Mouse (Mus musculus) neural tube, embryonic 11.5 days (tissue): ENCODE measurements around the gene Hoxd3. TPM values are rescaled to one million over a fixed set of nuclear protein-coding genes. Genes with fewer than 3 reads are reported as not detected.

Experiments used
- ATAC-seq: fragments of 200-750 bp; cut with Nextera tagmentation; 2 replicates; pipeline ENCODE4 v1.8.0; 2017; ENCODE audit warnings: moderate number of reproducible peaks, mild to moderate bottlenecking, moderate TSS enrichment, moderate library complexity; ENCODE audit not compliant: insufficient read depth, low FRiP score, low TSS enrichment
- DNase-seq: peaks from one replicate; pipeline ENCODE4 v3.0.0-alpha.2; 2015; ENCODE audit warnings: low spot score
- H3K27ac ChIP-seq: fragments of 300-500 bp; sonication (generic); 2 replicates; pipeline ENCODE4 v1.5.1; 2014; ENCODE audit warnings: low read depth, mild to moderate bottlenecking, low read length
- H3K27me3 ChIP-seq: fragments of 300-500 bp; sonication (generic); 2 replicates; pipeline ENCODE4 v1.6.1; 2014; ENCODE audit warnings: mild to moderate bottlenecking, low read length, mixed read lengths; ENCODE audit not compliant: control insufficient read depth, insufficient read depth
- H3K36me3 ChIP-seq: fragments of 300-500 bp; sonication (generic); 2 replicates; pipeline ENCODE4 v1.6.1; 2014; ENCODE audit warnings: mild to moderate bottlenecking, low read length, moderate library complexity, mixed read lengths; ENCODE audit not compliant: control insufficient read depth, insufficient read depth
- H3K4me1 ChIP-seq: fragments of 300-500 bp; sonication (generic); 2 replicates; pipeline ENCODE4 v1.6.1; 2014; ENCODE audit warnings: low read length, mixed read lengths; ENCODE audit not compliant: control insufficient read depth, insufficient read depth
- H3K4me2 ChIP-seq: fragments of 300-500 bp; sonication (generic); 2 replicates; pipeline ENCODE4 v1.6.1; 2014; ENCODE audit warnings: low read depth, mild to moderate bottlenecking, moderate library complexity
- H3K4me3 ChIP-seq: fragments of 300-500 bp; sonication (generic); 2 replicates; pipeline ENCODE4 v1.5.1; 2014; ENCODE audit warnings: low read depth, low read length
- H3K9ac ChIP-seq: fragments of 300-500 bp; sonication (generic); 2 replicates; pipeline ENCODE4 v1.6.1; 2014; ENCODE audit warnings: mild to moderate bottlenecking, low read length
- H3K9me3 ChIP-seq: fragments of 300-500 bp; sonication (generic); 2 replicates; pipeline ENCODE4 v1.6.1; 2016; ENCODE audit warnings: low read length; ENCODE audit not compliant: control insufficient read depth
- WGBS: fragments of 180-500 bp; shearing (Covaris S2); extraction: QIAGEN DNeasy Blood & Tissue Kit; methylation state at CpG from one replicate; pipeline ENCODE4 v1.1.7; 2014; 5-methylcytosine and 5-hydroxymethylcytosine counted together
- polyA plus RNA-seq: library from polyadenylated mRNA; unstranded; fragments of >200 nt; fragmentation: Nextera tagmentation; extraction: Ambion mirVana; gene quantifications from 2 replicates; pipeline ENCODE4 v1.2.1, GENCODE M21; 2014

Gene Hoxd3
- polyA plus RNA-seq, 1 experiment from 2014 or later, result 55.0 TPM

DNA sequence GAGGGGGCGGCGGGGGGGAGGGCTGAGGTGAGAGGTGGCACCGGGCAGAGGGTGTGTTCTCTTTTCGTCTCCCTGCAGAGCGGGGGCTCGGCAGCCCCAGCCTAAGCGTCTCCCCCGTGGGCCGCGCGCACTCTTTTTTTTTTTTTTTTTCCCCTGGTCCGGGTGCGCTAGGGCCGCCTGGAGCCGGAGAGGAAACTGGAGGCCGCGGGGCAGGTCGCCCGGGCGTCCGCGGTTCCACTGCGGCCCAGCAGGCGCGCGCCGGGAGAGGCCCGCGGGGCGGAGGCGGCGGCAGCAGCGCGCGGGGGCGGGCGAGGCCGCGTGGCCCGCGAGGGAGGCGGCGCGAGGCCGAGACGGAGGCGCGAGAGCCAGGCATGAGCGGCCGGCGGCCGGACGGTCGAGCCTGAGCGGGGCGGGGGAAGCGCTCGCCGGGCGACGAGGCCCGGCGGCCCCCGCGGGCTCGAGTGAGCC, 6.7 kb upstream of the Hoxd3 start:
- Histone ChIP-seq H3K4me2 (peak overlapping the region; percentile 85), H3K27ac (peak overlapping the region; percentile 100), H3K4me3 (peak overlapping the region; percentile 83), H3K9me3 (no peaks in the 10 kb centered on the region), H3K36me3 (no peaks in the 10 kb centered on the region), H3K27me3 (peaks cover 34% of the 10 kb centered on the region), H3K9ac (peak overlapping the region; percentile 99), H3K4me1 (peaks cover 17% of the 10 kb centered on the region)
- peak; percentile 33 for ATAC-seq
- peak; percentile 57 for DNase-seq
- WGBS, result 0% methylated on average over 31 of the region's 66 CpGs

- under 1% methylated on average over 55 of the region's 85 CpGs for whole genome bisulfite sequencing
- ATAC-seq (peak; percentile 69), DNase-seq (peak; percentile 81)
Observed at GRCm38 (mm10) chr2:74705467-74706089, 6.1 kb upstream of the Hoxd3 start.

GRCm38 (mm10) chr2:74706393-74706960, 5.2 kb upstream of the Hoxd3 start:
- H3K4me3 ChIP-seq, result peak overlapping the region; percentile 83
- peak overlapping the region; percentile 85 for H3K4me2 ChIP-seq
- peaks cover 20% of the 10 kb centered on the region for H3K27me3 ChIP-seq
- peak overlapping the region; percentile 99 for H3K9ac ChIP-seq
- peak overlapping the region; percentile 100 for H3K27ac ChIP-seq
- H3K4me1 ChIP-seq, result peaks cover 24% of the 10 kb centered on the region
- DNase-seq, result peak; percentile 22
- WGBS, result 1% methylated on average over 13 of the region's 13 CpGs
- H3K36me3 ChIP-seq, result no peaks in the 10 kb centered on the region
- ATAC-seq, result no peak
- no peaks in the 10 kb centered on the region for H3K9me3 ChIP-seq

More at GRCm38 (mm10) chr2:74705467-74706089, 6.1 kb upstream of the Hoxd3 start:
- Histone ChIP-seq H3K4me1 (peaks cover 20% of the 10 kb centered on the region), H3K9ac (peak overlapping the region; percentile 99), H3K4me2 (peak overlapping the region; percentile 85), H3K4me3 (peak overlapping the region; percentile 83), H3K36me3 (no peaks in the 10 kb centered on the region), H3K9me3 (no peaks in the 10 kb centered on the region), H3K27ac (peak overlapping the region; percentile 100), H3K27me3 (peaks cover 28% of the 10 kb centered on the region)

DNA sequence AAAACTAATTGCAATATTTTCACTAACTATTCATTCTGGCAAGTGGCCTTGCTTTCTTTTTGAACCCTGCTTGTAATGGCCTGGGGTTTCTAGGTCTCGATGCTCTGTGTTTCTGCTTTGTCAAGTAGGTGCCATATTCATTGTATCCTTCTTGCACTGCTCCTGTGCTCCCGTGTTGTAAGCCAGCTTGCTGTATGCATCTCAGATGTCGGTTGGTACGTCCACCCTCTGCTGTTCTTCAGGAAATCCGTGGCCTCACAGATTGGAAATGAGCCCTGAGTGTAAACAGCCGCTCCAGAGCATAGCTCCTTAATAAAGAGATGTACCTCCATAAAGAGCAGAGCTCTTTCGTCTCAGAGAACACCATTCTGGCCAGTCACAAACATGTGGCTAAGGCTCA, 4.1 kb upstream of the Hoxd3 start:
- WGBS, result 8% methylated on average over 7 of the region's 7 CpGs
- Histone ChIP-seq H3K4me3 (peak overlapping the region; percentile 83), H3K4me1 (peaks cover 24% of the 10 kb centered on the region), H3K27me3 (peaks cover 20% of the 10 kb centered on the region), H3K9ac (peak overlapping the region; percentile 69), H3K27ac (peak overlapping the region; percentile 58; the same call in 1 of the 2 replicates), H3K9me3 (no peaks in the 10 kb centered on the region), H3K36me3 (no peaks in the 10 kb centered on the region), H3K4me2 (peak overlapping the region; percentile 85)
- DNase-seq (no peak), ATAC-seq (no peak)

DNA sequence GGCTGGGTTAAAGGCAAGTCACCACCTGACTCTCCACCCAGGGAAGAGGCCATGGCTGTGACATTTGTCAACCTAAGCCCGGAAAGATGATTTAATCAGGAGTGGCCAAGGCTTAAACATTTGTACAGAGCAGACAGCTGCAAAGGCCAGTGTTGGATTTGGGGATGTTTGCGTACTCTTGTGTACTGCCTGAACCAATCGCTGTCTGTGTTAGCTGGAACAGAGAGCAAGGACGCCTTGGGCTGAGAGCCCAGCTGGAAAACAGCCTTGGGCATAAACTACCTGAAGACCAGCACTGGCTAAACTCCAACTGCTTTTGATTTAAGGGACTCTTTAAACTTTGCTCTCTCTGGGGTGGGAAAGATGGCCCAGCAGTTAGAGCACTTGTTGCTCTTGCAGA, 3.1 kb upstream of the Hoxd3 start:
- peak overlapping the region; percentile 35 for H3K27ac ChIP-seq
- peaks cover 24% of the 10 kb centered on the region for H3K4me1 ChIP-seq
- DNase-seq (peak; percentile 24), ATAC-seq (no peak)
- no peaks in the 10 kb centered on the region for H3K9me3 ChIP-seq
- peak overlapping the region; percentile 19 for H3K4me3 ChIP-seq
- WGBS, result 15% methylated on average over 4 of the region's 4 CpGs
- peak overlapping the region; percentile 85 for H3K4me2 ChIP-seq
- H3K36me3 ChIP-seq, result no peaks in the 10 kb centered on the region
- peak overlapping the region; percentile 44 for H3K9ac ChIP-seq
- H3K27me3 ChIP-seq, result peaks cover 17% of the 10 kb centered on the region

GRCm38 (mm10) chr2:74709465-74710419, 2.0 kb upstream of the Hoxd3 start:
- peak; percentile 21 for DNase-seq

DNA sequence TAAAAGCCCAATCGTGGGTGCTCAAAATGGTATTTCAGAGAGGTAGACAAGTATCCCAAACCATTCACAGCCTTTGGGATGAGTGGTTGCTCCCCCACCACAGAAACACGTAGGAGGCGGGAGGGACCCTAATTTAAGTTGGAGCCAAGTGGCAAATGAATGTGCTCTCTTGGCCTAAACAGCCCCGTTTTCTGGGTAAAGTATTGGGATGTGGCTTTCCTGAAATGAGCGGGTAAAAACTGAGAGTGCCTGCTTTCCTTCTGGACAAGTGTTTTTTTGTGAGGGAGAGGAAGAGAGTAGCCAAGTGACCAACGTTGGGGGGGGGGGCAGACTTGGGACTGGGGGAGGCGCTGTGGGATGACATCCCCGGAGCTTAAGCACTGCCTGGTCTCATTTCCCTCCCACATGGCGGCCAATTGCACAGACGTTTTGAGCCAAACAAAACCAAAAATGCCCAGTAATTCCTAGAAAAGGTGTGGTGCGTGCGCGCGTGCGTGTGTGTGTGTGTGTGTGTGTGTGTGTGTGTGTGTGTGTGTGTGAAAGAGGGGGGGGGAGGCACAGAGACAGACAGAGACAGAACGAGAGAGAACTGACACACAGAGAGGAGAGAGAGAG, 691 bp upstream of the Hoxd3 start:
- DNase-seq, result peak; percentile 34
- WGBS, result under 1% methylated on average over 15 of the region's 16 CpGs

More at GRCm38 (mm10) chr2:74709465-74710419, 2.0 kb upstream of the Hoxd3 start:
- Histone ChIP-seq H3K4me1 (peaks cover 20% of the 10 kb centered on the region), H3K27ac (peak overlapping the region; percentile 100; the same call in 1 of the 2 replicates), H3K9ac (0 out of 2 replicates have a peak overlapping the region, but pooled peaks have one; percentile 7), H3K36me3 (no peaks in the 10 kb centered on the region), H3K4me2 (peak overlapping the region; percentile 85), H3K9me3 (no peaks in the 10 kb centered on the region), H3K27me3 (peaks cover 7% of the 10 kb centered on the region; the same call in 1 of the 2 replicates), H3K4me3 (no peak overlapping the region; the same call in 1 of the 2 replicates)
- ATAC-seq, result no peak
- WGBS, result 6% methylated on average over 5 of the region's 5 CpGs

More for the DNA sequence above, 691 bp upstream of the Hoxd3 start:
- H3K9me3 ChIP-seq, result no peaks in the 10 kb centered on the region
- ATAC-seq, result no peak
- peak overlapping the region; percentile 100 for H3K27ac ChIP-seq
- H3K9ac ChIP-seq, result peak overlapping the region; percentile 100
- H3K4me1 ChIP-seq, result peaks cover 20% of the 10 kb centered on the region
- peak overlapping the region; percentile 98 for H3K4me3 ChIP-seq
- H3K36me3 ChIP-seq, result no peaks in the 10 kb centered on the region
- peak overlapping the region; percentile 75 for H3K4me2 ChIP-seq
- H3K27me3 ChIP-seq, result peaks cover 7% of the 10 kb centered on the region; the same call in 1 of the 2 replicates
